Comparison of ENCODE assay signal across 10 mouse cellular contexts in the genomic region with DNA sequence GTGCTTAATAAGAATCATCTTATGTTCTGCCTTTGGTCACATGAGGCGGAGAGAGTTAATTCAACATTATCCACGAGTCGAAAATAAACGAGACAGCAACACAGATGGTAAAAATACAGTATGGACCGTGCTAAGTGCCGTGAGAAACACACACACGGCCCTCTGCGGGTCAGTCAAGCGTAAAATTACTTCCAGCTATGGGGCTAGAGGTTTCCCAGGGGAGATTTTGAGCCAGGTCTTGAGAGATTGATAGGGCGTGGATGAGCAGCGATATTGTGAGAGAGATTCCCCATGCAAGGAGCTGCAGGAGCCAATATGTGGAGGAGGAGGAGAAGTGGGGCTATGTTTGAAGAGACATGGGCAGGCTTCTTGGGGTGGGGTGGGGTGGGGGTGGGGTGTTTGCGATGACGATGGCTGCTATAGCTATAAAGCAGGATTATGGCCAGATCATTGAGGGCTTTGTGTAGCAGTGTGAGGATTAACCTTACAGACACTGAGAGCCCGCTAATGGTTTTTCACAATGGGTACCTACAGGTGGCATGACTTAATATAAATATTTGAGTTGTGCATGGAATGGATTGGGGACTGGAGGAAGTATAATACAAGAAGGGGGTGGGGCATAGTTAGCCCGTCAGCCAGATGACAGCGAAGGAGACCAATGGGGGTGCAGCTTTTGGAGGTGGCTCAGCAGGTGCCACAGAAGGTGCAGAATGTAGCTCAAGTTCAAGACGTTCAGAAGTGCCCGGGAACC.
DNase-seq lines count a peak whose midpoint lies in the region; ATAC-seq and TF ChIP-seq lines count a peak whose summit lies in the region.
"Had no signal": no experiment of that assay in that cellular context is flagged by ENCODE, and none has a peak within 500 bp of the region (broad histone marks: within the 10 kb centered on the region; RNA-seq: fewer than 3 reads in every experiment).

No protein-coding gene starts in this region.

- WGBS in forebrain, embryonic 10.5 days: 66% methylated on average over 18 of the region's 18 CpGs
- WGBS in forebrain, embryonic 16.5 days: 54% methylated on average over 18 of the region's 18 CpGs
- 69% methylated on average over 18 of the region's 18 CpGs for WGBS in lung, postnatal 0 days
- 78% methylated on average over 18 of the region's 18 CpGs for WGBS in lung, adult 2 months
- 64% methylated on average over 18 of the region's 18 CpGs for WGBS in stomach, postnatal 0 days

- no peak for TF ChIP-seq CTCF in lung, postnatal 0 days (IDR thresholded peaks at IDR 0.05)
- TF ChIP-seq CTCF in lung, adult 2 months (IDR thresholded peaks at IDR 0.05; ENCODE audit: insufficient read depth, low read length): no peak
- TF ChIP-seq CTCF in stomach, postnatal 0 days (IDR thresholded peaks at IDR 0.05; ENCODE audit: low read depth): no peak

- no peaks in the 10 kb centered on the region for H3K9me3 ChIP-seq in forebrain, embryonic 10.5 days
- no peaks in the 10 kb centered on the region for H3K9me3 ChIP-seq in forebrain, embryonic 16.5 days (ENCODE audit: control insufficient read depth, low read length)
- no peaks in the 10 kb centered on the region for H3K9me3 ChIP-seq in lung, postnatal 0 days (ENCODE audit: low read length)
- H3K9me3 ChIP-seq in stomach, postnatal 0 days (ENCODE audit: control insufficient read depth, low read length): no peaks in the 10 kb centered on the region
- H3K9me3 ChIP-seq: hindbrain, embryonic 15.5 days had no signal

- peaks cover 67% of the 10 kb centered on the region for H3K36me3 ChIP-seq in forebrain, embryonic 10.5 days (replicated peaks)
- no peaks in the 10 kb centered on the region for H3K36me3 ChIP-seq in forebrain, embryonic 16.5 days (ENCODE audit: control insufficient read depth, insufficient read depth)
- no peaks in the 10 kb centered on the region for H3K36me3 ChIP-seq in lung, postnatal 0 days (ENCODE audit: insufficient read depth, low read length)
- no peaks in the 10 kb centered on the region for H3K36me3 ChIP-seq in stomach, postnatal 0 days (ENCODE audit: control insufficient read depth, insufficient read depth, low read length)
- H3K36me3 ChIP-seq: hindbrain, embryonic 15.5 days had no signal

- TF ChIP-seq POLR2A in lung, adult 2 months (IDR thresholded peaks at IDR 0.05; ENCODE audit: borderline replicate concordance, extremely low read depth, low read depth, low read length): no peak

- H3K9ac ChIP-seq in forebrain, embryonic 16.5 days (replicated peaks; ENCODE audit: low read depth, low read length): no peak overlapping the region
- no peak overlapping the region for H3K9ac ChIP-seq in lung, postnatal 0 days (replicated peaks; ENCODE audit: low read depth)
- H3K9ac ChIP-seq in stomach, postnatal 0 days (ENCODE audit: low read length): no peak overlapping the region
- H3K9ac ChIP-seq: hindbrain, embryonic 15.5 days; liver, embryonic 14.5 days had no signal

- H3K4me1 ChIP-seq in forebrain, embryonic 10.5 days: peaks cover 67% of the 10 kb centered on the region
- H3K4me1 ChIP-seq in forebrain, embryonic 16.5 days (replicated peaks; ENCODE audit: control insufficient read depth, insufficient read depth, low read length): peaks cover 16% of the 10 kb centered on the region
- H3K4me1 ChIP-seq in lung, postnatal 0 days (ENCODE audit: insufficient read depth, low read depth, low read length): peaks cover 5% of the 10 kb centered on the region; the same call in 1 of the 2 replicates
- peaks cover 4% of the 10 kb centered on the region; the same call in 1 of the 2 replicates for H3K4me1 ChIP-seq in lung, adult 2 months (ENCODE audit: control insufficient read depth, insufficient read depth, low read length)
- H3K4me1 ChIP-seq in stomach, postnatal 0 days (replicated peaks; ENCODE audit: control insufficient read depth, insufficient read depth): 0 out of 2 replicates have a peak, but pooled peaks cover 3% of the 10 kb centered on the region

- no peak overlapping the region for H3K4me2 ChIP-seq in forebrain, embryonic 16.5 days (ENCODE audit: low read length)
- H3K4me2 ChIP-seq in lung, postnatal 0 days (replicated peaks; ENCODE audit: low read depth, low read length): no peak overlapping the region
- no peak overlapping the region for H3K4me2 ChIP-seq in stomach, postnatal 0 days (replicated peaks; ENCODE audit: low read depth)
- H3K4me2 ChIP-seq: hindbrain, embryonic 15.5 days had no signal

- no peak for TF ChIP-seq EP300 in lung, postnatal 0 days (IDR thresholded peaks at IDR 0.05)
- TF ChIP-seq EP300 in stomach, postnatal 0 days (optimal IDR thresholded peaks at IDR 0.05): no peak

- no peak for ATAC-seq in forebrain, embryonic 16.5 days
- ATAC-seq in lung, postnatal 0 days: no peak
- peak; percentile 84 for ATAC-seq in stomach, postnatal 0 days (ENCODE audit: low FRiP score, low TSS enrichment)

- no peak for DNase-seq in forebrain, embryonic 10.5 days (ENCODE audit: extremely low spot score, low spot score)
- DNase-seq in lung, postnatal 0 days (ENCODE audit: low spot score): no peak
- DNase-seq in lung, adult 2 months: no peak
- peak; percentile 24 for DNase-seq in lung, postnatal 36 days
- peak; percentile 75 for DNase-seq in stomach, postnatal 0 days (ENCODE audit: low spot score)
- DNase-seq in left cerebral cortex, adult 11 months (ENCODE audit: low spot score): no peak
- DNase-seq in cerebellum, postnatal 25 days: no peak

- peak overlapping the region; percentile 58; the same call in 1 of the 2 replicates for H3K27ac ChIP-seq in forebrain, embryonic 10.5 days
- H3K27ac ChIP-seq in forebrain, embryonic 16.5 days (ENCODE audit: low read length): no peak overlapping the region
- peak overlapping the region; percentile 26; the same call in 1 of the 2 replicates for H3K27ac ChIP-seq in lung, postnatal 0 days (ENCODE audit: low read length)
- peak overlapping the region; percentile 61; the same call in 1 of the 2 replicates for H3K27ac ChIP-seq in stomach, postnatal 0 days (replicated peaks)
- H3K27ac ChIP-seq: hindbrain, embryonic 15.5 days; liver, embryonic 14.5 days had no signal

- no peaks in the 10 kb centered on the region for H3K27me3 ChIP-seq in forebrain, embryonic 10.5 days (ENCODE audit: poor library complexity, severe bottlenecking)
- H3K27me3 ChIP-seq in forebrain, embryonic 16.5 days (replicated peaks; ENCODE audit: control insufficient read depth, insufficient read depth, low read length): no peaks in the 10 kb centered on the region
- no peaks in the 10 kb centered on the region for H3K27me3 ChIP-seq in lung, postnatal 0 days (replicated peaks; ENCODE audit: insufficient read depth, low read length)
- no peaks in the 10 kb centered on the region for H3K27me3 ChIP-seq in stomach, postnatal 0 days (ENCODE audit: control insufficient read depth, insufficient read depth, low read length)
- H3K27me3 ChIP-seq: hindbrain, embryonic 15.5 days had no signal

- no peak overlapping the region for H3K4me3 ChIP-seq in forebrain, embryonic 10.5 days
- no peak overlapping the region for H3K4me3 ChIP-seq in forebrain, embryonic 16.5 days (replicated peaks; ENCODE audit: low read length)
- no peak overlapping the region for H3K4me3 ChIP-seq in lung, postnatal 0 days (ENCODE audit: low read depth, low read length)
- H3K4me3 ChIP-seq in lung, adult 2 months (replicated peaks; ENCODE audit: extremely low read depth, low read depth, low read length): no peak overlapping the region
- no peak overlapping the region for H3K4me3 ChIP-seq in stomach, postnatal 0 days (ENCODE audit: low read depth, low read length)
- H3K4me3 ChIP-seq: hindbrain, embryonic 15.5 days had no signal

Comparison
In these comparisons a context has a peak if more than half of its experiments do, and no peak if none do; other contexts are left out.
1. DNase-seq: peak in lung, postnatal 36 days (single experiment) and stomach, postnatal 0 days (single experiment); none in forebrain, embryonic 10.5 days (single experiment), lung, postnatal 0 days (single experiment), lung, adult 2 months (single experiment), left cerebral cortex, adult 11 months (single experiment) and cerebellum, postnatal 25 days (0 of 2).